ENCODE assay signal across 19 mouse cellular contexts in genomic region chr3:32682910-32683531, GRCm38 (mm10).
"Had no signal": no experiment of that assay in that cellular context is flagged by ENCODE, and none has a peak within 500 bp of the region (broad histone marks: within the 10 kb centered on the region; RNA-seq: fewer than 3 reads in every experiment).

No protein-coding gene starts in this region.

- H3K36me3 ChIP-seq: forebrain, embryonic 15.5 days; hindbrain, embryonic 13.5 days; hindbrain, embryonic 15.5 days; limb, embryonic 13.5 days; limb, embryonic 15.5 days had no signal

- H3K4me3 ChIP-seq: forebrain, embryonic 15.5 days; hindbrain, embryonic 13.5 days; hindbrain, embryonic 15.5 days; layer of hippocampus, adult 2 months; left cerebral cortex, adult 2 months; limb, embryonic 13.5 days; limb, embryonic 15.5 days had no signal

- H3K9me3 ChIP-seq: forebrain, embryonic 15.5 days; hindbrain, embryonic 13.5 days; hindbrain, embryonic 15.5 days; limb, embryonic 13.5 days; limb, embryonic 15.5 days had no signal

- H3K4me2 ChIP-seq: forebrain, embryonic 15.5 days; heart, embryonic 11.5 days; hindbrain, embryonic 13.5 days; hindbrain, embryonic 15.5 days; limb, embryonic 13.5 days; limb, embryonic 15.5 days had no signal

- DNase-seq: forebrain, postnatal 0 days; gastrocnemius, postnatal 14 days; gastrocnemius, postnatal 36 days; heart, adult 18-20 months; heart, postnatal 10 days; kidney, adult 18-20 months; kidney, adult 8-10 months; kidney, postnatal 10 days; kidney, postnatal 25 days; kidney, postnatal 4 days had no signal

- H3K9ac ChIP-seq: forebrain, embryonic 15.5 days; forebrain, postnatal 0 days; hindbrain, embryonic 13.5 days; hindbrain, embryonic 15.5 days; limb, embryonic 13.5 days; limb, embryonic 15.5 days had no signal

- H3K4me1 ChIP-seq: forebrain, embryonic 15.5 days; hindbrain, embryonic 13.5 days; hindbrain, embryonic 15.5 days; limb, embryonic 13.5 days; limb, embryonic 15.5 days had no signal

- H3K27me3 ChIP-seq: forebrain, embryonic 15.5 days; hindbrain, embryonic 13.5 days; hindbrain, embryonic 15.5 days; limb, embryonic 13.5 days; limb, embryonic 15.5 days had no signal

- ATAC-seq: forebrain, embryonic 15.5 days; forebrain, postnatal 0 days; hindbrain, postnatal 0 days had no signal

- H3K27ac ChIP-seq: forebrain, embryonic 15.5 days; hindbrain, embryonic 13.5 days; hindbrain, embryonic 15.5 days; hindbrain, postnatal 0 days; layer of hippocampus, adult 2 months; left cerebral cortex, adult 2 months; limb, embryonic 13.5 days; limb, embryonic 15.5 days had no signal
